Mouse (Mus musculus) heart, embryonic 10.5 days (tissue): ENCODE data around the gene Fam213a. TPM values are rescaled to one million over a fixed set of nuclear protein-coding genes. Genes with fewer than 3 reads are reported as not detected.

ENCODE experiments used
- DNase-seq: peaks from one replicate; pipeline ENCODE4 v3.0.0-alpha.2; 2017; ENCODE audit warnings: low spot score
- H3K27ac ChIP-seq: fragments of 300-500 bp; sonication (generic); 2 replicates; pipeline ENCODE4 v1.5.1; 2016; ENCODE audit warnings: mild to moderate bottlenecking
- H3K27me3 ChIP-seq: fragments of 300-500 bp; sonication (generic); 2 replicates; pipeline ENCODE4 v1.6.1; 2016; ENCODE audit warnings: mild to moderate bottlenecking; ENCODE audit not compliant: poor library complexity, insufficient read depth, severe bottlenecking
- H3K36me3 ChIP-seq: fragments of 300-500 bp; sonication (generic); 2 replicates; pipeline ENCODE4 v1.6.1; 2016; ENCODE audit warnings: mild to moderate bottlenecking, moderate library complexity
- H3K4me1 ChIP-seq: fragments of 300-500 bp; sonication (generic); 2 replicates; pipeline ENCODE4 v1.6.1; 2016; ENCODE audit warnings: mild to moderate bottlenecking
- H3K4me3 ChIP-seq: fragments of 300-500 bp; sonication (generic); 2 replicates; pipeline ENCODE4 v1.5.1; 2016; ENCODE audit warnings: mild to moderate bottlenecking, moderate library complexity
- H3K9me3 ChIP-seq: fragments of 300-500 bp; sonication (generic); 2 replicates; pipeline ENCODE4 v1.6.1; 2016; ENCODE audit warnings: mild to moderate bottlenecking, moderate library complexity
- WGBS: fragments of 180-500 bp; shearing (Covaris S2); methylation state at CpG from one replicate; pipeline ENCODE4 v1.1.7; 2016; 5-methylcytosine and 5-hydroxymethylcytosine counted together
- polyA plus RNA-seq: library from polyadenylated mRNA; unstranded; fragments of >200 nt; fragmentation: Nextera tagmentation; extraction: Ambion mirVana; gene quantifications from 2 replicates; pipeline ENCODE4 v1.2.1, GENCODE M21; 2016

Gene Fam213a
- polyA plus RNA-seq, 1 experiment from 2014 or later: 76.8 TPM

DNA sequence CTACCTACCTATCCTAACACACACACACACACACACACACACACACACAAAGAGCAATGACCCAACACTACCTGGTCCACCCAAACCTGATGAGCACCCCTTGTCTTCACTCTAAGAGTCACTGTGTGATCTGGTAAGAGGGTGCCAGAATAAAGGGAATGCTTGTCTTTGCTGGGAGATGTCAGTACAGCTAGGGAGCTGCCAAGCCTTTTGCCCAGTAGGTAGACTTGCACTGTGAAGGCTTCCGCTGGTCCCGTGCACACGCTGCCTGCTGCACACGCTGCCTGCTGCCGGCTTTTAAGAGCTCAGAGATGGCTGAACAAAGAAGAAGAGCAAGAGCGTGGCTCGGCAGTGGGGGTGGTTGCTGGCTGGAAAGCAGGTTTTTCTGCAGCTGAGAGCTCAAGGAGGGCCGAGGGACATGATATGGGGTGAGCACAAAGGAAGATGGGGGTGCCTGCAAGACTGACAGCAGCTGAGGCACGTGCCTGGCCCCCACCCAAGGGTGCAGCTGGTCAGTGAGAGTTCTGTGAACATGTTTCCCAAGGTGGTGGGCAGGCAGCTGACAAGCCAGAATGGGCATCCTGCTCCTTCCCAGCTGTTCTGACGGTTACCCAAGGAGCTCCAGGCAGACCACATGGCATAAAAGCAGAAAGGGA, 57.9 kb downstream of the Fam213a start:
- 26% methylated on average over 10 of the region's 10 CpGs for WGBS
- Histone ChIP-seq H3K9me3 (no peaks in the 10 kb centered on the region), H3K4me3 (peak overlapping the region; percentile 19)

DNA sequence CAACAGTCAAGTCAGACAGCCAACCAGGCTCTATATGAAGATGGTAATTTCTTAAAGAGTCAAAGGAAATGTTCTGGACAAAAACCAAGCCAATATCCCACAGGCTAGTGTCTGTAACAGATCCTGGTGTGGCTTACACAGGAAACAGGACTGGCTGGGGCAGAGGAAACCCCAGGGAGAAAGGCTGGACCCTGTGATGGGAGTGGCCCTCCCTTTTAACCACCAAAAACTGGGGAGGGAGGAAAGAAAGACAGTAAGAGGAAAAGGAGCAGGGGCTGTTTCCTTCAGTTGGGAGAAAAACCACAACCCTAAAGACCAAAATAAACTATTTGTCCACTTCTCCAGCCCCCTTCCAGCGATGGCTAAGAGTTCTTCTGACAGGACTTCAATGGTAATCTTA, 58.4 kb downstream of the Fam213a start:
- H3K27ac ChIP-seq: peak overlapping the region; percentile 86; the same call in 1 of the 2 replicates
- H3K27me3 ChIP-seq: no peaks in the 10 kb centered on the region
- no peak for DNase-seq
- H3K4me3 ChIP-seq: no peak overlapping the region
- peaks cover 82% of the 10 kb centered on the region for H3K4me1 ChIP-seq
- no peaks in the 10 kb centered on the region for H3K9me3 ChIP-seq
- H3K36me3 ChIP-seq: no peaks in the 10 kb centered on the region
- 47% methylated on average over 1 of the region's 1 CpGs for WGBS

More for the DNA sequence above, 57.9 kb downstream of the Fam213a start:
- Histone ChIP-seq H3K36me3 (no peaks in the 10 kb centered on the region), H3K27ac (peak overlapping the region; percentile 86), H3K27me3 (no peaks in the 10 kb centered on the region), H3K4me1 (peaks cover 79% of the 10 kb centered on the region)
- no peak for DNase-seq

DNA sequence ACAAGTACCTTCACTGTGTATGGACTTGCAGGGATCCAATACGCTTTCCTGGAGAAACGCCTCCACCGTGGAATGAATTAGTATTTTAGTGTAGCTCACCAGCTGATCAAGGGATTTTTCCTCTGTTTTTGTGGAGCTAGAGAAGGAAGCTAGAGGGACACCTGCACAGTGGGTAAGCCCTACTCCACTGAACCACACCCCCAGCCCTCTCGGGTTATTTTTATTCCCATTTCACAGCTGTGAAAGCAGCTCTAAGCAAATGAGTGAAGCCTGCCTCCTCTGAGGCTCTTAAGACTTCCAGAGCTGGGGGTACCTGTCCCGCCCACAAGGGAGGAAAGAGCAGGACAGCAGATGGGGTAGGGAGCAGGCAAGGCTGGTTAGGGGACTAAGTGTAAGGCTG, 60.2 kb downstream of the Fam213a start:
- no peaks in the 10 kb centered on the region for H3K9me3 ChIP-seq
- H3K36me3 ChIP-seq: no peaks in the 10 kb centered on the region
- no peaks in the 10 kb centered on the region for H3K27me3 ChIP-seq
- 75% methylated on average over 5 of the region's 5 CpGs for WGBS
- no peak overlapping the region for H3K4me3 ChIP-seq
- no peak overlapping the region for H3K27ac ChIP-seq
- no peak for DNase-seq
- peaks cover 82% of the 10 kb centered on the region for H3K4me1 ChIP-seq

DNA sequence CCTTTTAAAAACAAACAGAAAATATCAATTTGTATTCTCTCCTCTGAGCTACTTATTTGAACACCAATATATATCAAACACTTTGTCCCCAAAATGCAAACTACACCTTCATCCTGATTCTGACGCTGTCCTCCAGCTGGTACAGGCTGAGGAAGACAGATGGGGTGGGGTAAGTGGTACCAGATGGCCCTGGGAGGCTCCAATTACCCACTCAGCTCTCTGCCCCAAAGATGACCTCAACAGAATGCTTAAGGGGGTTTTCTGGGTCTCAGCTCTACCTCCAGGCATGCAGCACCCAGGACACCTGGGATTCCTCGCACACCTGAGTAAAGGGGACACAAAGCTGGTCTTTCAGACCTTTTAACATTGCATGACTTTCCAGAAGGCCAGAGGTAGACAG, 60.9 kb downstream of the Fam213a start:
- WGBS: 59% methylated on average over 2 of the region's 2 CpGs
- Histone ChIP-seq H3K4me3 (no peak overlapping the region), H3K27me3 (no peaks in the 10 kb centered on the region), H3K36me3 (no peaks in the 10 kb centered on the region), H3K9me3 (no peaks in the 10 kb centered on the region), H3K4me1 (peaks cover 82% of the 10 kb centered on the region), H3K27ac (no peak overlapping the region)
- no peak for DNase-seq

DNA sequence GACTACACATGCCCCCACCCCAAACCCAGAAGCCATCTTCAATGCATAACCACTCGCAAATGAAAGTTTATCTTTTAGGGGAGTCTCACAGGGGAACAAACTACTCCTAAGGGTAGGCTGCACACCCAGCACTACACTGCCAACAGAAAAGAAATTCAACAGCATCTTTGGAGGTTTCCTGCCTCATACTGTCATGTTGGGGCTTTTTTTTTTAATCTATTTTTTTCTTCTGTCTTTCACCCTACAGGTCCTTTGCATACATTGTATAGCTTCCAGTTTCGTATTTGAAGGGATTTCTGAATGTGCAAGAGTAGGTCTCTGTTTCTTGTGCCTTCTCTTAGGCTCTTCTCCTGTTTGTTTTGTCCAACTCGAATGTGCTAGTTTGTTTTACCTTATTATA, 61.3 kb downstream of the Fam213a start:
- Histone ChIP-seq H3K27me3 (no peaks in the 10 kb centered on the region), H3K27ac (no peak overlapping the region), H3K9me3 (no peaks in the 10 kb centered on the region), H3K36me3 (no peaks in the 10 kb centered on the region), H3K4me1 (peaks cover 82% of the 10 kb centered on the region), H3K4me3 (no peak overlapping the region)
- WGBS: 76% methylated on average over 3 of the region's 3 CpGs
- DNase-seq: no peak

DNA sequence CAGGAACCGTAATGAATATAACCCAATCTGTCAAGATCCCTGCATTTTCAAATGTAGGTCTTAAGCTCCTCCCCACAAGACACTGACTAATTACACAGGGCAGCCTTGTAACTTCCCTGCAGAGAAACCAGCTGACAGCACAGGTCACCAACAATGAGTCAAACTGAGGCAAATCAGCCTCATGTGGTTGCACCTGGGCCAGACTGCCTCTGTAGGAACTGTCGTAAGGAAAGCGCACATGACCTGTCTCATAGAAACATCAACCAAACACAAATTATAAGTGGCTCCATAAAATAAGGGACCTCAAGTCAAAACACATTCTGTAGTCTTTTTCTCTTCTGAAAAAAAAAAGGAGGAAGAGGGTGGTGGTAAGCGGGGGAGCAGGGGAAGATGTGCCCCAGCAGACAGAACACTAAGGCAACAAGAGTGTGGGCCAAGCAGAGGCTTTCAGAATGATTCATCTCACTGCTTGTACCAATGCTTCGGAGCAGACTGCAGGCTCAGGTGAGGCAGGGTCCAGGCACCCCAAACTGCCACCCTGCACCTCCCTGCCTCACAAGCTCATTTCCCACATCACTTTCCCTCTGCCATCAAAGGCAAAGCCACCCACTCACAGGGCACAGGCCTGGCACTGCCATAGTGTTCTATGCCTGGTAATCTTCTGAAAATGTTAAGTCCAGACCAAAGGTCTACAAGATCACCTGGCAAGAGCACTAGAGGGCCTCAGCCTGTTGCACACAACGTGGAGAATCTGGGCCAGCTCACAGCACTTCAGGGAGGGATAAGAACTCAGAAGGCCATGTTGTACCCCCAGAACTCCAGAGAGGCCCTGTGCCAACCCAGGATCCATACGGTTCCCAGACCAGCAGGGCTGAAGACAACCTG, 63.6 kb downstream of the Fam213a start:
- DNase-seq: no peak
- Histone ChIP-seq H3K27ac (no peak overlapping the region; the same call in 1 of the 2 replicates), H3K36me3 (no peaks in the 10 kb centered on the region), H3K27me3 (no peaks in the 10 kb centered on the region), H3K9me3 (no peaks in the 10 kb centered on the region), H3K4me3 (no peak overlapping the region), H3K4me1 (peaks cover 63% of the 10 kb centered on the region)
- WGBS: 81% methylated on average over 7 of the region's 7 CpGs

DNA sequence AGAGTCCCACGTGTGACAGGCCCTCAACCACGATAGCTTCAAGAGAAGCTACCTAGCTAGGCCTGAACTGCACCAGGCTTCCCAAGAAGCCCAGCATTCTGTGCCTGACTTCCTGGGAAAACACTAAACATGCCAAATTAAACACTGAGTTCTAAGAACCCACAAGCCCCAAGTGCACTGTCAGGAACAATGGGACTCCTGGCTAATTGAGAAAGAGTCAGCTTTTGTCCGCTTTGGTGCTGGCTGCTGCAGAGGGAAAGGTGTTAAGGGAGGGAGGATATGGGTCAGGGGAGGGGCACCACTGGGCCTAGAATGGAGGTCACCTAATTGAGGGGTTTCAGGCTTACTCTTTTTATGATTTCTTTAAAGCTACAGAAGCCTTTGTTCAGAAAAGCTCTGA, 64.5 kb downstream of the Fam213a start:
- no peaks in the 10 kb centered on the region for H3K9me3 ChIP-seq
- DNase-seq: no peak
- no peak overlapping the region for H3K4me3 ChIP-seq
- H3K27ac ChIP-seq: peak overlapping the region; percentile 47; the same call in 1 of the 2 replicates
- WGBS: 63% methylated on average over 3 of the region's 3 CpGs
- H3K4me1 ChIP-seq: peaks cover 55% of the 10 kb centered on the region
- H3K36me3 ChIP-seq: no peaks in the 10 kb centered on the region
- no peaks in the 10 kb centered on the region for H3K27me3 ChIP-seq

DNA sequence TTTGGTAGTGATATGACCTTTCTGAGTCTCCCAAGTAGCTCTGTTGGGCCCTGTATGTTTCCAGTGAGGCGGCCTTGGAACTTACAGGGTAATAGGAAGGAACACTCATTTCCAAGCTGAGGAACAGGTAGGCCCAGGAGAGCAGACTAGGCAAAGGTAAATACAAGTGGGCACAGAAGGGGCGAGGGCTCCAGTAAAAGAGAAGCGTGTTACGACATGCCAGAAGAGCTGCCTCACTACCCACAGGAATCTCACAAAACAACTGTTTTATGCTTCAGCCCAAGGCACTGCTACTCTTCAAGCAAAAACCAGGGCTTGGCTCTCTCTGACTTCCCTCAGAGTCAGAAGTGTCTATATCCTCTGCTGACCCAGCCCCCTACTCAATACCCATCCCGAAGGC, 65.1 kb downstream of the Fam213a start:
- Histone ChIP-seq H3K27ac (peak overlapping the region; percentile 47; the same call in 1 of the 2 replicates), H3K27me3 (no peaks in the 10 kb centered on the region), H3K9me3 (no peaks in the 10 kb centered on the region), H3K4me3 (no peak overlapping the region), H3K4me1 (peaks cover 51% of the 10 kb centered on the region), H3K36me3 (no peaks in the 10 kb centered on the region)
- 88% methylated on average over 5 of the region's 5 CpGs for WGBS
- DNase-seq: no peak

- Histone ChIP-seq H3K4me1 (peaks cover 43% of the 10 kb centered on the region), H3K9me3 (no peaks in the 10 kb centered on the region), H3K27me3 (no peaks in the 10 kb centered on the region), H3K36me3 (no peaks in the 10 kb centered on the region), H3K4me3 (no peak overlapping the region), H3K27ac (peak overlapping the region; percentile 47; the same call in 1 of the 2 replicates)
- WGBS: 43% methylated on average over 14 of the region's 14 CpGs
- peak; percentile 85 for DNase-seq
Observed at GRCm38 (mm10) chr14:40947431-40948394, 65.9 kb downstream of the Fam213a start.

- no peaks in the 10 kb centered on the region for H3K27me3 ChIP-seq
- no peak overlapping the region for H3K27ac ChIP-seq
- no peaks in the 10 kb centered on the region for H3K36me3 ChIP-seq
- no peak for DNase-seq
- H3K9me3 ChIP-seq: no peaks in the 10 kb centered on the region
- 81% methylated on average over 2 of the region's 2 CpGs for WGBS
- H3K4me3 ChIP-seq: no peak overlapping the region
- peaks cover 22% of the 10 kb centered on the region for H3K4me1 ChIP-seq
Observed at GRCm38 (mm10) chr14:40943802-40944201, 69.8 kb downstream of the Fam213a start.
